Mouse (Mus musculus) gastrocnemius, adult 2 months (tissue): Measurements from ENCODE around the gene Olfr31. TPM values are rescaled to one million over a fixed set of nuclear protein-coding genes. Genes with fewer than 3 reads are reported as not detected.

ENCODE experiments used
- DNase-seq: peaks from one replicate; pipeline ENCODE4 v3.0.0; 2022
- H3K27ac ChIP-seq: fragments of 200-600 bp; 2 replicates; pipeline ENCODE4 v1.8.1; 2022; ENCODE audit warnings: mild to moderate bottlenecking
- H3K4me3 ChIP-seq: fragments of 200-600 bp; 2 replicates; pipeline ENCODE4 v1.8.1; 2022; ENCODE audit warnings: mild to moderate bottlenecking, moderate library complexity
- CTCF ChIP-seq: fragments of 200-600 bp; IDR thresholded peaks from 2 replicates; pipeline ENCODE4 v1.8.1; 2022; ENCODE audit warnings: antibody characterized with exemption, mild to moderate bottlenecking, moderate library complexity
- intact Hi-C: fragments of 180-260 bp; cut with DNase I; formaldehyde crosslinking; loops from one replicate; pipeline ENCODE4 v1.15.1; 2025
- total RNA-seq, 2 experiments: library from RNA; stranded (reverse); gene quantifications; 2 replicates each; pipeline ENCODE4 v1.2.3; 2021

Olfr31 gene
- total RNA-seq, 2 experiments from 2014 or later = not detected

- Histone ChIP-seq H3K27ac (no peak overlapping the region), H3K4me3 (no peak overlapping the region)
- TF ChIP-seq CTCF = no peak
- DNase-seq = peak; percentile 16
- intact Hi-C loops = no loop called here
These were observed 27.9 kb downstream of the Olfr31 start for GRCm38 (mm10) chr14:14350263-14351147.

DNA sequence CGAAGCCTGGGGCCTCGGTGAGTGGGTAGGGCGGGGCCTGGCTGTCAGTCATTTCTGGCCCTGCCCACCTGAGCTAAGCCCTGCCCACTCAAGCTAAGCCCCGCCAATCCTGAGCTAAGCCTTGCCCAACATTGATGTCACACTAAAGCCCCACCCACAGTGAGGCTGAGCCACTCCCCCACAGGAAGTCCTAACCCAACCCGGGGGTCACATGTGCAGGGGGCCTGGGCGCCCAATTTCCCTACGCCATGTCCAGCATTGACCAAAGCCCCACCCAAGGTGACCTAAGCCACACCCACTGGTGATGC lies 28.5 kb downstream of the Olfr31 start:
- intact Hi-C loops = no loop called here
- no peak for DNase-seq
- no peak for TF ChIP-seq CTCF
- H3K27ac ChIP-seq = no peak overlapping the region
- no peak overlapping the region for H3K4me3 ChIP-seq

GRCm38 (mm10) chr14:14351721-14352590 lies 29.3 kb downstream of the Olfr31 start:
- intact Hi-C loops = no loop called here
- Histone ChIP-seq H3K4me3 (no peak overlapping the region), H3K27ac (no peak overlapping the region)
- DNase-seq = no peak
- TF ChIP-seq CTCF = no peak

- no peak for TF ChIP-seq CTCF
- DNase-seq = no peak
- intact Hi-C loops = no loop called here
- no peak overlapping the region for H3K4me3 ChIP-seq
- no peak overlapping the region for H3K27ac ChIP-seq
These were observed 30.0 kb downstream of the Olfr31 start for GRCm38 (mm10) chr14:14352606-14353005.

DNA sequence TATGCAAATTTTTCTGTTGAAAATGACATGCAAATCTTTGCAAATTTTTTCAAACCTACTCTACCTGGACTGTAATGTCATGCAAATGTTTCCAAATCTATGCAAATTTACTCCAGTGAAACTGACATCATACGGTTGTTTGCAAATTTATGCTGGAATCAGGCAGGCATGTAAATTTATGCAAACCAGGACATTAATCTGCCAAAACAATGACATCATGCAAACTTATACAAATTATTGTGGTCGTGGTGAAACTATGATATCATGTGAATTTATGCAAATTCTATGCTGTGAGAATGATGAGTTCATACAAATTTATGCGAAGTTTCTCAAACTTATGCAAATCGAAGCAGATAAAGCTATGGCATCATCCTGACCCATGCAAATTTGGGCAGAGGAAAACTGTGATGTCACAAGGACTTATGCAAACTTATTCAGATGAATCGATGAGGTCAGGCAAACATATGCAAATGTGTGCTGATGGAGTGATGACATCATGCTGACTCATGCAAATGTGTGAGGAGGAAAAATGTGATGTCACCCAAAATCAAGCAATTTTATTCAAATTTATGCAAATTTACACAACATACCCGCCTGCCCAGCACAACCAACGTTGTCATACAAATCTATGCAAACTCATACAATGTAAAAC lies 30.6 kb downstream of the Olfr31 start:
- Histone ChIP-seq H3K27ac (no peak overlapping the region), H3K4me3 (no peak overlapping the region)
- no peak for TF ChIP-seq CTCF
- no peak for DNase-seq
- intact Hi-C loops = no loop called here

DNA sequence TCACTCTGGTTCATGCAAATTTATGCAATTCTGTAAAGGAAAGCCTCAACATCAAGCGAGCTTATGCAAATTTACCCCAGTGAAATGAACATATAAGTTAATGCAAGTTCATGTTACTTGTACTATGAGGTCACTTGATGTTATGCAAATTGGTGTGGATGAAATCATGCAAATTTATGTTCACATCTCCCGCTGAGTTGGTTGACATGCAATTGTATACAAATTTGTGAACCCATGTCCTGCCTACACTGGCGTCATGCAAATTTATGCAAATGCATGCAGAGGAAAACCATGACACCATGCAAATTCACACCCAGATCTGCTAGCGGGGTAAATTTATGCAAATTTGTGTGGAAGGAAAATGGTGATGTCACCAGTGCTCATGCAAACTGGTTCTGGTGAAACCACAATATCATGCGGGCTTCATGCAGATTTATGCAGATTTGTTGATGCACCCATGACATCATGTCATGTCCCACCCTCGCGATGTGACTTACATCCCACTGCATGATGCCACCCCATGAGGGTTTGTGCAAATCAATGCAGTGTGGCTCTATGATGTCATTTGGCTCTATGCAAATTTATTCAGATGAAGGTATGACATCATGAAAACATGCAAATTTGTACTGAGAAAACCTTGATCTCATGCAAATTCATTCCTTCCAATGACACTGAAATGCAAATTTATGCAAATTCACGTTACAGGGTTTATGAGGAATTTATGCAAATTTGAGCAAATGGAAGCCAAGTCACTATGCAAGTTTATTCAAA lies 31.3 kb downstream of the Olfr31 start:
- no peak for TF ChIP-seq CTCF
- no peak for DNase-seq
- Histone ChIP-seq H3K27ac (no peak overlapping the region), H3K4me3 (no peak overlapping the region)
- intact Hi-C loops = no loop called here

DNA sequence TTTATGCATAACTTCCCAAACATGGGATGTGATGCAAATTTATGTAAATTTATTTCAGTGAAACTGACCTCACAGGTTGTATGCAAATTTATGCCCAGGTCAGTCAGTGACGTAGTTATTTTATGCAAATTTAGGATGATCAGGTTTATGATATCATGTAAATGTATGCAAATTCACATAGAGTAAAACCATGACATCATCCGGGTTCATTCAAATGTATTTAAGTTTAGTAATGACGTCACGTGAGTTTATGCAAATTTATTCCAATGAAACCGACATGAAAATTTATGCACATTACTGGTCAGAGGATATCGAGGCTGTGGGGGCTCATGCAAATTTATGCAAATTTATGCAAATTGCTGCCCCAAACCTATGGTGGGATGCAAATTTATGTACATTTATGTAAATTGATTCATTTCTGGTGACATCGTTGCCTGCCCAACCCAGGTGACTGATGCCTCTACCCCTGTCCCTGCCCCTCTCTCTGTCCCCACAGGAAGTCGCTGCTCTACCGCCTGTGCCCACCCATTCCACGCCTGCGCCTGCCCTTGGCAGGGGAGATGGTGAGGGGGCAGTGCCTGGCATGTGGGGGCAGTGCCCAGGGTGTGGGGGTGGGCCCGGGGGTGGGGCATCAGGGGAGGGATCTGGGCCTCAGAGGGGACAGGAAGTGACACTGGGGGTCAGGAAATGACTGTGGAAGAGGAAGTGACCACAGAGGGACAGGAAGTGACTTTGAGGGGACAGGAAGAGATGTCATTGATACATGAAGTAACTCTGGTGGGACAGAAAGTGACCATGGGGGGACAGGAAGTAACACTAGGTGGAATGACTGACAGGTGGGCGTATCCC lies 32.1 kb downstream of the Olfr31 start:
- no peak for TF ChIP-seq CTCF
- Histone ChIP-seq H3K4me3 (no peak overlapping the region), H3K27ac (no peak overlapping the region)
- intact Hi-C loops = no loop called here
- no peak for DNase-seq

DNA sequence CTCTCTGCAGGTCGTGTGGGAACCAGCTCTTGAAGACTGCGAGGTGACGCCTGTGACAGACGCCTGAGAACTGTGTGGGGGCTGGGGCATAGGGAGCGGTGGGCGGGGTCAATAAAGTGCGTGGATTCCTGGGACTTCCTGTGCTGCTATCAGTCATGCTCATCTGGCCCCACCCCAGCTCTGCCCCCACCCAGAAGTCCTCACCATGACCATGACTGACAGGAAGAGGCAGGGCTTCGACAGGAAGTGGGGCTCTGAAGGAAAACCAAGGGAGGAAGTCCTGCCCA lies 32.7 kb downstream of the Olfr31 start:
- Histone ChIP-seq H3K27ac (no peak overlapping the region), H3K4me3 (no peak overlapping the region)
- DNase-seq = no peak
- no peak for TF ChIP-seq CTCF
- intact Hi-C loops = no loop called here

Other genes starting within 250 kb of the Olfr31 start
- gene Psmd6, start 201.8 kb upstream of the Olfr31 start, total RNA-seq = 100 to 1,000 TPM; 144 to 151 TPM
- gene Olfr720, start 136.0 kb upstream of the Olfr31 start, total RNA-seq = not detected
- gene Il3ra, start 23.4 kb downstream of the Olfr31 start, total RNA-seq = 1 to 10 TPM; 1.5 to 2.5 TPM
- gene Olfr721-ps1, start 78.5 kb downstream of the Olfr31 start, total RNA-seq = not detected